Mouse (Mus musculus) C2C12 (cell line): ENCODE data around the gene Gm9964. TPM values are rescaled to one million over a fixed set of nuclear protein-coding genes. Genes with fewer than 3 reads are reported as not detected.

ENCODE experiments used
- H3K27me3 ChIP-seq: one replicate; pipeline ENCODE4 v1.6.1; 2011; ENCODE audit not compliant: control insufficient read depth, insufficient read depth, insufficient read length
- H3K36me3 ChIP-seq: one replicate; pipeline ENCODE4 v1.6.1; 2011; ENCODE audit not compliant: control insufficient read depth, insufficient read depth
- H3K4me3 ChIP-seq: one replicate; pipeline ENCODE4 v1.5.1; 2011; ENCODE audit warnings: mild to moderate bottlenecking, control low read depth; ENCODE audit not compliant: poor library complexity, insufficient read depth, severe bottlenecking
- H3K79me2 ChIP-seq: one replicate; pipeline ENCODE4 v1.6.1; 2011; ENCODE audit not compliant: control insufficient read depth, insufficient read depth
- H3K79me3 ChIP-seq: one replicate; pipeline ENCODE4 v1.6.1; 2011; ENCODE audit warnings: low read depth, control low read depth
- H3ac ChIP-seq: one replicate; pipeline ENCODE3; 2011; ENCODE audit warnings: low read depth; ENCODE audit not compliant: control insufficient read depth, insufficient read length
- CEBPB ChIP-seq: IDR thresholded peaks from one replicate; pipeline ENCODE4 v1.6.1; 2011; ENCODE audit warnings: low read depth, mild to moderate bottlenecking, control low read depth, moderate library complexity
- CTCF ChIP-seq: IDR thresholded peaks from one replicate; pipeline ENCODE4 v1.5.1; 2011; ENCODE audit not compliant: control insufficient read depth, insufficient read depth, insufficient read length
- FOSL1 ChIP-seq: IDR thresholded peaks from one replicate; pipeline ENCODE4 v1.8.0; 2011; ENCODE audit warnings: mild to moderate bottlenecking, low read length; ENCODE audit not compliant: poor library complexity, insufficient read depth, severe bottlenecking
- MAX ChIP-seq: IDR thresholded peaks from one replicate; pipeline ENCODE4 v1.6.1; 2011; ENCODE audit warnings: mild to moderate bottlenecking, control low read depth
- MYOD1 ChIP-seq: IDR thresholded peaks from one replicate; pipeline ENCODE4 v1.6.1; 2011; ENCODE audit warnings: low read depth; ENCODE audit not compliant: control insufficient read depth, insufficient read length
- MYOG ChIP-seq: IDR thresholded peaks from one replicate; pipeline ENCODE4 v1.6.1; 2011; ENCODE audit not compliant: control insufficient read depth, insufficient read length; ENCODE audit errors: extremely low read depth
- USF1 ChIP-seq: IDR thresholded peaks from one replicate; pipeline ENCODE4 v1.6.1; 2011; ENCODE audit warnings: low read depth, mild to moderate bottlenecking, control low read depth, moderate library complexity
- polyA plus RNA-seq: library from polyadenylated mRNA; unstranded; fragments of >200 nt; fragmentation: generic; extraction: Trizol; gene quantifications from one replicate; pipeline ENCODE4 v1.2.1, GENCODE M21; 2012; ENCODE audit warnings: missing spikeins

The Gm9964 gene
- polyA plus RNA-seq, 1 experiment: not detected

- Histone ChIP-seq H3K4me3 (no peak overlapping the region), H3K36me3 (no peaks in the 10 kb centered on the region), H3ac (no peak overlapping the region), H3K27me3 (no peaks in the 10 kb centered on the region), H3K79me2 (peaks cover 5% of the 10 kb centered on the region), H3K79me3 (peaks cover 3% of the 10 kb centered on the region)
- TF ChIP-seq CTCF (no peak), FOSL1 (no peak), USF1 (no peak), MYOD1 (no peak), CEBPB (no peak), MAX (no peak), MYOG (no peak)
Observed at GRCm38 (mm10) chr11:79335077-79335476, 38.4 kb upstream of the Gm9964 start.

GRCm38 (mm10) chr11:79329585-79329984 lies 32.9 kb upstream of the Gm9964 start:
- Histone ChIP-seq H3ac (no peak overlapping the region), H3K27me3 (no peaks in the 10 kb centered on the region), H3K4me3 (no peak overlapping the region), H3K36me3 (no peaks in the 10 kb centered on the region), H3K79me3 (no peaks in the 10 kb centered on the region), H3K79me2 (no peaks in the 10 kb centered on the region)
- TF ChIP-seq MAX (no peak), MYOD1 (no peak), USF1 (no peak), CTCF (no peak)

- no peaks in the 10 kb centered on the region for H3K36me3 ChIP-seq
- H3K79me3 ChIP-seq: no peaks in the 10 kb centered on the region
- H3K79me2 ChIP-seq: no peaks in the 10 kb centered on the region
- no peak overlapping the region for H3ac ChIP-seq
- H3K27me3 ChIP-seq: no peaks in the 10 kb centered on the region
- TF ChIP-seq CEBPB (no peak), MYOD1 (no peak), MAX (no peak), FOSL1 (no peak), USF1 (no peak), MYOG (no peak), CTCF (no peak)
- no peak overlapping the region for H3K4me3 ChIP-seq
Observed at GRCm38 (mm10) chr11:79328060-79328459, 31.4 kb upstream of the Gm9964 start.

- no peak for TF ChIP-seq MYOD1
- TF ChIP-seq MYOG: no peak
- no peak for TF ChIP-seq FOSL1
- Histone ChIP-seq H3K79me3 (no peaks in the 10 kb centered on the region), H3K79me2 (no peaks in the 10 kb centered on the region), H3K27me3 (no peaks in the 10 kb centered on the region), H3ac (no peak overlapping the region), H3K4me3 (no peak overlapping the region), H3K36me3 (no peaks in the 10 kb centered on the region)
Observed at GRCm38 (mm10) chr11:79327106-79327505, 30.4 kb upstream of the Gm9964 start.

GRCm38 (mm10) chr11:79325663-79326062 lies 29.0 kb upstream of the Gm9964 start:
- Histone ChIP-seq H3K79me3 (no peaks in the 10 kb centered on the region), H3K36me3 (no peaks in the 10 kb centered on the region), H3K4me3 (no peak overlapping the region), H3K79me2 (no peaks in the 10 kb centered on the region), H3ac (no peak overlapping the region), H3K27me3 (no peaks in the 10 kb centered on the region)
- no peak for TF ChIP-seq USF1
- no peak for TF ChIP-seq CEBPB
- TF ChIP-seq MYOG: no peak
- no peak for TF ChIP-seq CTCF
- no peak for TF ChIP-seq MYOD1
- TF ChIP-seq FOSL1: no peak
- no peak for TF ChIP-seq MAX

GRCm38 (mm10) chr11:79323985-79324685 lies 27.4 kb upstream of the Gm9964 start:
- H3K79me3 ChIP-seq: no peaks in the 10 kb centered on the region
- H3K4me3 ChIP-seq: no peak overlapping the region
- no peaks in the 10 kb centered on the region for H3K79me2 ChIP-seq
- H3ac ChIP-seq: no peak overlapping the region
- H3K36me3 ChIP-seq: no peaks in the 10 kb centered on the region
- no peaks in the 10 kb centered on the region for H3K27me3 ChIP-seq
- TF ChIP-seq MYOG (no peak), MAX (no peak), MYOD1 (no peak), CTCF (no peak), FOSL1 (no peak), CEBPB (no peak)
